Mouse (Mus musculus) lung, embryonic 15.5 days (tissue): ENCODE results near the gene Il13. TPM values are rescaled to one million over a fixed set of nuclear protein-coding genes. Genes with fewer than 3 reads are reported as not detected.

ENCODE experiments used
- ATAC-seq: fragments of 200-750 bp; cut with Nextera tagmentation; 2 replicates; pipeline ENCODE4 v1.8.0; 2017; ENCODE audit warnings: moderate number of reproducible peaks, borderline replicate concordance; ENCODE audit not compliant: low FRiP score, low TSS enrichment; ENCODE audit errors: extremely low read depth
- H3K27ac ChIP-seq: fragments of 300-500 bp; sonication (generic); 2 replicates; pipeline ENCODE4 v1.5.1; 2015; ENCODE audit warnings: moderate library complexity, mild to moderate bottlenecking, inconsistent platforms
- H3K27me3 ChIP-seq: fragments of 300-500 bp; sonication (generic); 2 replicates; pipeline ENCODE4 v1.6.1; 2015; ENCODE audit warnings: inconsistent platforms
- H3K36me3 ChIP-seq: fragments of 300-500 bp; sonication (generic); 2 replicates; pipeline ENCODE4 v1.6.1; 2015; ENCODE audit warnings: inconsistent platforms
- H3K4me1 ChIP-seq: fragments of 300-500 bp; sonication (generic); 2 replicates; pipeline ENCODE4 v1.6.1; 2015; ENCODE audit warnings: inconsistent platforms
- H3K4me2 ChIP-seq: fragments of 300-500 bp; sonication (generic); 2 replicates; pipeline ENCODE4 v1.6.1; 2015; ENCODE audit warnings: inconsistent platforms, mild to moderate bottlenecking, moderate library complexity
- H3K4me3 ChIP-seq: fragments of 300-500 bp; sonication (generic); 2 replicates; pipeline ENCODE4 v1.5.1; 2015; ENCODE audit warnings: mild to moderate bottlenecking, inconsistent platforms
- H3K9ac ChIP-seq: fragments of 300-500 bp; sonication (generic); 2 replicates; pipeline ENCODE4 v1.6.1; 2015; ENCODE audit warnings: inconsistent platforms
- H3K9me3 ChIP-seq: fragments of 300-500 bp; sonication (generic); 2 replicates; pipeline ENCODE4 v1.6.1; 2016; ENCODE audit warnings: inconsistent platforms
- WGBS: fragments of 180-500 bp; shearing (Covaris S2); methylation state at CpG from one replicate; pipeline ENCODE4 v1.1.7; 2015; 5-methylcytosine and 5-hydroxymethylcytosine counted together
- polyA plus RNA-seq: library from polyadenylated mRNA; unstranded; fragments of >200 nt; fragmentation: Nextera tagmentation; extraction: Ambion mirVana; gene quantifications from 2 replicates; pipeline ENCODE4 v1.2.1, GENCODE M21; 2015

Gene Il13
- polyA plus RNA-seq, 1 experiment from 2014 or later: 0.12 TPM

DNA sequence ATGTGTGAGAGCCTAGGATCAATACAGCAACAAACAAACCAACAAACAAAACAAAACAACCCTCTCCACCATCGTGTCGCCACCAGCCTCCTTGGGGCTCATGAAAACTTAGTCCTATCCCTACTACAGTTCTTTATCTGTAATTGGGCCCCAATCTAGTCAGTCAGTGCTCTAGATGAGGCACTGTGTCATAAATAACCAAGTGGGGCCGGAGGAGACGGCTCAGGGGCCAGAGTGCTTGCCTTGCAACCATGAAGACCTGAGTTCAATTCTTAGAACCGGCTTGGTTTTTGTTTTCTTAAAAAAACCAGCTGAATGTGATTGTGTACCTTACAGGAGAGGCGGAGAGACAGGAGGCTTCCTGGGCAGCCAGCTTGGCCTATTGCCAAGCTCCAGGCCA lies 19.3 kb downstream of the Il13 start:
- ATAC-seq: no peak
- WGBS: 53% methylated on average over 6 of the region's 6 CpGs
- H3K27ac ChIP-seq: no peak overlapping the region
- no peaks in the 10 kb centered on the region for H3K27me3 ChIP-seq
- no peak overlapping the region for H3K4me3 ChIP-seq
- no peak overlapping the region for H3K4me2 ChIP-seq
- no peak overlapping the region for H3K9ac ChIP-seq
- no peaks in the 10 kb centered on the region for H3K36me3 ChIP-seq
- no peaks in the 10 kb centered on the region for H3K4me1 ChIP-seq
- H3K9me3 ChIP-seq: no peaks in the 10 kb centered on the region

DNA sequence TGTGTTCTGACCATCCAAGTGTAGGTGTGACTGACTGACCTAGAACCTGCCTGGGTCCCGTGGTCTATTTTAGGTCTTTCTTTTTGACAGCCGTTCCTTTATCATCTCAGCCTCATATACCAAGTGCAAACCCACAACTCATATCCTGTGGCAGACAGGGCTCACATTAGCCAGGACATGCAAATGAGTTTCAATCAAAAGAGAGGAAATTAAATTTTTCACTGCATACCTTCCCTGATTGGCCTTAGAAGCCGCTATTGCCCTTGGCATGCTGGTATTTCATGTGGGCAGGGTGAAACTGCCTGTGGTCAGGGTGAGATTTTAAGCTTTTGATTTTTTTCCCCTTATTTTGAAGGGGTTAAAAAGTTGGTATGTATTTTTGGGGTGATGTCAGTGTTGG lies 24.8 kb downstream of the Il13 start:
- Histone ChIP-seq H3K27me3 (no peaks in the 10 kb centered on the region), H3K4me3 (no peak overlapping the region), H3K9me3 (no peaks in the 10 kb centered on the region), H3K27ac (no peak overlapping the region), H3K36me3 (no peaks in the 10 kb centered on the region), H3K4me1 (no peaks in the 10 kb centered on the region; the same call in 1 of the 2 replicates), H3K4me2 (no peak overlapping the region), H3K9ac (no peak overlapping the region)
- no peak for ATAC-seq
- WGBS: 69% methylated on average over 3 of the region's 3 CpGs

DNA sequence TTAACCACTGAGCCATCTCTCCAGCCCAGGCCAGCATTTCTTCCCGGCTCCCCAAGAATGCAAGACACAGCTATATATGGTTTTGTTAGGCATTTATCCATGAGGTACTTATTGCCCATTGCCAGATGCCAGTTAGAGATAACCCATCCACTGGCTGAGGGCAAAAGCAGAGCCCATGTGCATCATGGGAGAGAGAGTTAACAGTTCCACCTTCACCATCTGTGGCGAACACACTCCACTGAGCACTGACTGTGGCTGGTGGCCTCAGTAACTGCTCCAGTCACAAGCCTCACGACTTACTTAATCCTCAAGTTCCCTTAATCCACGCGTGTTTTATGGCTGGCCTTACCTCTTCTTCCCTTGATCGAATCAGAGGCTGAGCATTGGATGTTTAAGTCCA lies 25.3 kb downstream of the Il13 start:
- Histone ChIP-seq H3K27ac (no peak overlapping the region), H3K4me3 (no peak overlapping the region), H3K4me1 (no peaks in the 10 kb centered on the region; the same call in 1 of the 2 replicates), H3K4me2 (no peak overlapping the region), H3K9ac (no peak overlapping the region), H3K36me3 (no peaks in the 10 kb centered on the region), H3K9me3 (no peaks in the 10 kb centered on the region), H3K27me3 (no peaks in the 10 kb centered on the region)
- 79% methylated on average over 6 of the region's 6 CpGs for WGBS
- no peak for ATAC-seq

GRCm38 (mm10) chr11:53605609-53606008 lies 28.9 kb downstream of the Il13 start:
- H3K9me3 ChIP-seq: no peaks in the 10 kb centered on the region
- H3K4me2 ChIP-seq: no peak overlapping the region
- H3K4me3 ChIP-seq: no peak overlapping the region
- WGBS: 6% methylated on average over 12 of the region's 12 CpGs
- H3K9ac ChIP-seq: no peak overlapping the region
- no peak for ATAC-seq
- no peaks in the 10 kb centered on the region for H3K27me3 ChIP-seq
- no peaks in the 10 kb centered on the region for H3K36me3 ChIP-seq
- H3K27ac ChIP-seq: no peak overlapping the region
- no peaks in the 10 kb centered on the region; the same call in 1 of the 2 replicates for H3K4me1 ChIP-seq

DNA sequence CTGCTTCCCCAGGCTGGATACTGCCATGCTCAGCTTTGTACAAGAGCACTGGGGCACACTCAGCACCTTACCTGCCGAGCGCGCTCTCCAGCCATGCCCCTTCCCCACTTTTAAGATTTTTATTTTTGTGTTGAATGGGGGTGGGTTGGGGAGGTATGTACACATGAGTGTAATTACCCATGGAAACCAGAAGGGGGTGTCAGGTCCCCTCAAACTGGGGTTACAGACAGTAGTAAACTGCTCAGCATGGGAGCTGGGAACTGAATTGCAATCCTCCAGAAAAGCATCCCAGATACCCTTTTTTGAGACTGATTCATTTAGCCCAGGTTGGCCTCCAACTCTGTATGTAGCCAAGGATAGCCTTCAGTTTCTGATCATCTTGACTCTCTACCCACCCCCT lies 29.5 kb downstream of the Il13 start:
- WGBS: 91% methylated on average over 3 of the region's 3 CpGs
- Histone ChIP-seq H3K27me3 (no peaks in the 10 kb centered on the region), H3K4me2 (no peak overlapping the region), H3K9ac (no peak overlapping the region), H3K9me3 (no peaks in the 10 kb centered on the region), H3K4me3 (no peak overlapping the region), H3K27ac (no peak overlapping the region), H3K36me3 (0 out of 2 replicates have a peak, but pooled peaks cover 1% of the 10 kb centered on the region), H3K4me1 (no peaks in the 10 kb centered on the region; the same call in 1 of the 2 replicates)
- no peak for ATAC-seq

- Histone ChIP-seq H3K9ac (no peak overlapping the region), H3K27ac (no peak overlapping the region), H3K36me3 (peaks cover 15% of the 10 kb centered on the region; the same call in 1 of the 2 replicates), H3K27me3 (no peaks in the 10 kb centered on the region), H3K4me3 (no peak overlapping the region), H3K4me2 (no peak overlapping the region), H3K9me3 (no peaks in the 10 kb centered on the region), H3K4me1 (no peaks in the 10 kb centered on the region)
- WGBS: 88% methylated on average over 5 of the region's 5 CpGs
- ATAC-seq: no peak
These were observed 43.4 kb downstream of the Il13 start for GRCm38 (mm10) chr11:53591116-53591515.

- no peaks in the 10 kb centered on the region for H3K9me3 ChIP-seq
- no peak overlapping the region for H3K4me2 ChIP-seq
- no peak overlapping the region for H3K9ac ChIP-seq
- ATAC-seq: no peak
- 43% methylated on average over 15 of the region's 15 CpGs for WGBS
- H3K27me3 ChIP-seq: no peaks in the 10 kb centered on the region
- no peak overlapping the region for H3K4me3 ChIP-seq
- H3K27ac ChIP-seq: no peak overlapping the region
- H3K36me3 ChIP-seq: peaks cover 16% of the 10 kb centered on the region; the same call in 1 of the 2 replicates
- no peaks in the 10 kb centered on the region for H3K4me1 ChIP-seq
These were observed 44.1 kb downstream of the Il13 start for GRCm38 (mm10) chr11:53590368-53590768.

- ATAC-seq: no peak
- Histone ChIP-seq H3K4me2 (no peak overlapping the region), H3K36me3 (peaks cover 21% of the 10 kb centered on the region; the same call in 1 of the 2 replicates), H3K9me3 (no peaks in the 10 kb centered on the region), H3K9ac (no peak overlapping the region), H3K27me3 (no peaks in the 10 kb centered on the region), H3K4me1 (no peaks in the 10 kb centered on the region), H3K27ac (no peak overlapping the region), H3K4me3 (no peak overlapping the region)
- WGBS: 84% methylated on average over 8 of the region's 8 CpGs
These were observed 46.2 kb downstream of the Il13 start for GRCm38 (mm10) chr11:53588279-53588678.

GRCm38 (mm10) chr11:53585510-53585909 lies 49.0 kb downstream of the Il13 start:
- no peaks in the 10 kb centered on the region for H3K9me3 ChIP-seq
- no peak overlapping the region for H3K27ac ChIP-seq
- peaks cover 36% of the 10 kb centered on the region for H3K36me3 ChIP-seq
- no peak overlapping the region for H3K9ac ChIP-seq
- no peak for ATAC-seq
- H3K4me2 ChIP-seq: no peak overlapping the region
- H3K4me3 ChIP-seq: no peak overlapping the region
- no peaks in the 10 kb centered on the region for H3K27me3 ChIP-seq
- WGBS: 94% methylated on average over 6 of the region's 6 CpGs
- no peaks in the 10 kb centered on the region for H3K4me1 ChIP-seq

DNA sequence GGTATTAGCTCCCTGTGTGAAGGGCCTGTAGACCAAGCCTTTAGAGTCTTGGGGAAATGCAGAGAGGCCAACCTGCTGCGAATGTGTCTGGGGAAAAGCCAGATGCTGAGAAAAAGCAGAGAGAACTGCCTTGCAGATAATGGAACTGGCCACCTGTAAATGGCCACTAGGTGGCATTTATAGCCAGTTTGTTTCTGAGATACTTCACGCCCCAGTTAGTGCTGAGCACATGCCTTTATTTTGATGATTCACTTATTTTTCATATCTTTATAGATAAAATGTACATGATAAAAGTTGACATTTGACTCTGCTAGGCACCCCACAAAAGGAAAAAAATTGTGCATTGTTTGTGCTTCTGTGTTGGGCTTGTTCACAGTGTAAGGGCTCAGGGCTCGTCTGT lies 49.7 kb downstream of the Il13 start:
- no peak overlapping the region for H3K27ac ChIP-seq
- no peaks in the 10 kb centered on the region for H3K9me3 ChIP-seq
- H3K4me1 ChIP-seq: no peaks in the 10 kb centered on the region
- H3K27me3 ChIP-seq: no peaks in the 10 kb centered on the region
- 59% methylated on average over 3 of the region's 3 CpGs for WGBS
- no peak overlapping the region for H3K4me2 ChIP-seq
- no peak overlapping the region for H3K9ac ChIP-seq
- H3K36me3 ChIP-seq: peaks cover 39% of the 10 kb centered on the region
- ATAC-seq: no peak
- H3K4me3 ChIP-seq: no peak overlapping the region

- Histone ChIP-seq H3K9me3 (no peaks in the 10 kb centered on the region), H3K4me1 (no peaks in the 10 kb centered on the region), H3K27ac (no peak overlapping the region), H3K9ac (no peak overlapping the region), H3K4me2 (no peak overlapping the region), H3K4me3 (no peak overlapping the region), H3K27me3 (no peaks in the 10 kb centered on the region), H3K36me3 (peaks cover 44% of the 10 kb centered on the region)
- WGBS: 75% methylated on average over 10 of the region's 10 CpGs
- ATAC-seq: no peak
These were observed 51.4 kb downstream of the Il13 start for GRCm38 (mm10) chr11:53583151-53583550.
